Mouse (Mus musculus) splenic B cell, adult 2 months (primary cell): ENCODE results near the gene AC161166.1.
A peak's percentile ranks its signal among the peaks of the same experiment; 100 is the strongest.
"Not testable (repeated sequence)": the region's sequence is repeated elsewhere in the genome, so short reads cannot be mapped to it uniquely, and the experiment has no call there.

Experiments used
- DNase-seq: peaks from one replicate; pipeline ENCODE4 v3.0.0-alpha.2; 2011; ENCODE audit warnings: low read depth, low spot score
- H3K27me3 ChIP-seq: 2 replicates; pipeline ENCODE4 v1.6.1; 2012; ENCODE audit warnings: mild to moderate bottlenecking, low read length, moderate library complexity, mixed read lengths; ENCODE audit not compliant: control insufficient read depth, poor library complexity, insufficient read depth, severe bottlenecking
- H3K36me3 ChIP-seq: 2 replicates; pipeline ENCODE4 v1.6.1; 2012; ENCODE audit warnings: mild to moderate bottlenecking, low read length, moderate library complexity, mixed read lengths; ENCODE audit not compliant: control insufficient read depth, poor library complexity, insufficient read depth, severe bottlenecking

AC161166.1 gene

DNA sequence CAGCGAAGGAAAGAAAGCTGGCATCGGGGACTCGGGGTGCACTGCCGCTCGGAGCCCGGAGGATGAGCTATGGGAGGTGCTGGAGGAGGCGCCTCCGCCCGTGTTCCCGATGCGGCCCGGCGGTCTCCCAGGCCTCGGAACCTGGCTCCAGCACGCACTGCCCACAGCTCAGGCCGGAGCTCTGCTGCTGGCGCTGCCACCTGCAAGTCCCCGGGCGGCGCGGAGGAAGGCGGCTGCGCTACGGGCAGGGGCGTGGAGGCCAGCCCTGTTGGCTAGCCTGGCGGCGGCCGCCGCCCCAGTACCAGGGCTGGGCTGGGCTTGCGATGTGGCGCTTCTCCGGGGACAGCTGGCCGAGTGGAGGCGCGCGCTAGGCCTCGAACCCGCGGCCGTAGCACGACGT, 21.6 kb upstream of the AC161166.1 start:
- Histone ChIP-seq H3K36me3 (peaks cover 9% of the 10 kb centered on the region; the same call in 1 of the 2 replicates), H3K27me3 (no peaks in the 10 kb centered on the region)
- DNase-seq = no peak

DNA sequence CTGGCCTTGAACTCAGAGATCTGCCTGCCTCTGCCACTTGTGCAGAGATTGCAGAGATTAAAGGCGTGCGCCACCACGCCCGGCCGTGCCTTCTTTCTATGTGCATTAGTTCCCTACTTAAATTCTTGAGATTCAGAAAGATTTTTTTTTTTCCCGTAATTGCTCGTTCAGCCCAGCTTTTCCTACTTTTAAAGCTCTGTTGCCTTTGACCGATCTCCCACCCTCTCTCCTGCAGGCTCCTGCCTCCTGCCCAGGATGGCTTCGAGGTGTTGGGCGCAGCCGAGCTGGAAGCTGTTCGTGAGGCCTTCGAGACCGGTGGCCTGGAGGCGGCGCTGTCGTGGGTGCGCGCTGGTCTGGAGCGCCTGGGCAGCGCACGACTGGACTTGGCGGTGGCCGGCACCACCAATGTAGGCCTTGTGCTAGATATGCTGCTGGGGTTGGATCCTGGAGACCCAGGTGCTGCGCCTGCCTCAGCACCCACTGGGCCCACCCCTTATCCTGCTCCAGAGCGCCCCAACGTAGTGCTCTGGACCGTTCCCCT, 20.8 kb upstream of the AC161166.1 start:
- DNase-seq = no peak
- Histone ChIP-seq H3K27me3 (no peaks in the 10 kb centered on the region), H3K36me3 (peaks cover 9% of the 10 kb centered on the region; the same call in 1 of the 2 replicates)

- peak; percentile 81 for DNase-seq
- H3K27me3 ChIP-seq = no peaks in the 10 kb centered on the region
- H3K36me3 ChIP-seq = peaks cover 9% of the 10 kb centered on the region; the same call in 1 of the 2 replicates
Measured at GRCm38 (mm10) chr7:24531211-24531971, 19.1 kb upstream of the AC161166.1 start.

DNA sequence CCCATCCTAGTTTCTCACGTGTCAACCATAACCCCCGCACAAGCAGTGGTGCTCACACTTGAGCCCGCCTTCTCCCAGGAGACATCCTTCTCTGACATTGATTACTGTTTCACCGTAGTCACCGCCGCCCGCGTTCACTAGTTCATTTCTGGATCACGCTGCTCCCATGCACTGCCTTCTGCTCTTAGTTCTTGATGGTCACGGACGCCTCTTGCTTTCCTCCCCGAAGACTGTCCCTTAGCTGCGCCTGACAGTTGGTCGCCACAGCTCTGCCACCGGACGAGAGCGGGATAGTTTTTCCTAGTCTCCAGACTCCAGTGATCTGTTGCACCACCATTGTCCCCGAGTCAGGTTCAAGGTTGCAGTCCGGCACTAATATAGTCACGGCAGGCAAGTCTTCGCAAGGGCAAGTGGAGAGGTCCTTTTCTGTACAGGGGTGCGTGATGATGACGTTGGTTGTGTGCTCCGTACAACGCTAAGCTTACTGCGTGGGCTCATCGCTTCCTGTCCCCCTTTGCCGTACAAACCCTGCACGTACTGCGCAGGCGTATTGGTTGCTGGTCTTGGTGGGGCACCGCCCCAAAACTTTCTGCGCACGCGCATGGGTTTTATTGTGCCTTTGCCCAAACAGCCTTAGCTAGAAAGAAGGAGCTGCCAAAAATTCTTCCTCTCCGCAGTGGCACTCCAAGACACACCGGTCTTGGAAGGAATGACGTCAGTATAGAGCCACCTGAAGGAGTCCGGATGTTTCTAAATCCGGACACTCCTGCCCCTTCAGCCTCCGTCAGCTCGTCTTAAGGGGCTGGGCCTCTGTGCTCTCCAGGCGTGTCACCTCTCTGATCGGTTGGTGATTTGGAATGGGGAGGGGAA, 18.0 kb upstream of the AC161166.1 start, which contains the start of gene Irgq:
Gene Irgq, plus strand, starts transcription at position 628 of the 870 bp plus-strand sequence.
- Histone ChIP-seq H3K36me3 (peaks cover 9% of the 10 kb centered on the region; the same call in 1 of the 2 replicates), H3K27me3 (no peaks in the 10 kb centered on the region)
- DNase-seq = peak; percentile 100

- Histone ChIP-seq H3K27me3 (no peaks in the 10 kb centered on the region), H3K36me3 (peaks cover 6% of the 10 kb centered on the region; the same call in 1 of the 2 replicates)
- DNase-seq = no peak
Measured at GRCm38 (mm10) chr7:24529580-24529979, 17.3 kb upstream of the AC161166.1 start.

DNA sequence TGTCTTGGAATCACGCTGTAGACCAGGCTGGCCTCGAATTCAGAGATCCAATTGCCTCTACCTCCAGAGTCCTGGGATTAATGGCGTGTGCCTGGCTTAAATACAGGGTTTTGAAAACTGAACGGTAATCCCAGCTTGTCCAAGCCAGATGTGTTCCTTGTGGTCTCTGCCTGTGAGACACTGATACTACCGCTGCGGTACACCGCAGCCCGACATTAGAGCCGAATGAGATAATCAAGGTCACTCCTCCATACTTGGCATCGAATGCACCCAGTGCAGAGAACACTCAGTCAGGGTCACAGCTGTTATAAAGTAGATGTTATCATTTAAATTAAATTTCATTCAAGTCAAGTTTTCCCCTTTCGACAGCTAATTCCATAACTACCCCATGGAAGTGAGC, 16.6 kb upstream of the AC161166.1 start:
- peaks cover 3% of the 10 kb centered on the region; the same call in 1 of the 2 replicates for H3K36me3 ChIP-seq
- H3K27me3 ChIP-seq = no peaks in the 10 kb centered on the region
- no peak for DNase-seq

- Histone ChIP-seq H3K27me3 (no peaks in the 10 kb centered on the region), H3K36me3 (no peaks in the 10 kb centered on the region)
- no peak for DNase-seq
Measured at GRCm38 (mm10) chr7:24525686-24526420, 13.6 kb upstream of the AC161166.1 start.

DNA sequence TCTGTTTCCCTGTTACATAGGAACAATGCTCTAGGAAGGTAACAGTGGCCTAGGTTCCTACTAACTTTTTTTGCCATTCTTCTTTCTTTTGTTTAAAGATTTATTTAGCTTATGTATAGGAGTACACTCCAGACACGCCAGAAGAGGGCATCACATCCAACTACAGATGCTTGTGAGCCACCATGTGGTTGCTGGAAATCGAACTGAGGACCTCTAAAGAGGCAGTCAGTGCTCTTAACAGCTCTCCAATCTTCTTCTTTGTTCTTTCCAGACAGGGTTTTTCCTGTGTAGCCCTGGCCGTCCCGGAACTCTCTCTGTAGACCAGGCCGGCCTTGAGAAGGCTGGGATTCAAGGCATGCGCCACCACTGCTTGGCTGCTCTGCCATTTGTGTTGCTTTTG, 12.7 kb upstream of the AC161166.1 start:
- peak; percentile 36 for DNase-seq
- Histone ChIP-seq H3K27me3 (no peaks in the 10 kb centered on the region), H3K36me3 (no peaks in the 10 kb centered on the region)

GRCm38 (mm10) chr7:24523723-24524122, 11.5 kb upstream of the AC161166.1 start:
- no peaks in the 10 kb centered on the region for H3K36me3 ChIP-seq
- H3K27me3 ChIP-seq = no peaks in the 10 kb centered on the region
- no peak for DNase-seq

- DNase-seq = no peak
- Histone ChIP-seq H3K36me3 (no peaks in the 10 kb centered on the region), H3K27me3 (no peaks in the 10 kb centered on the region)
Measured at GRCm38 (mm10) chr7:24522805-24523204, 10.6 kb upstream of the AC161166.1 start.

DNA sequence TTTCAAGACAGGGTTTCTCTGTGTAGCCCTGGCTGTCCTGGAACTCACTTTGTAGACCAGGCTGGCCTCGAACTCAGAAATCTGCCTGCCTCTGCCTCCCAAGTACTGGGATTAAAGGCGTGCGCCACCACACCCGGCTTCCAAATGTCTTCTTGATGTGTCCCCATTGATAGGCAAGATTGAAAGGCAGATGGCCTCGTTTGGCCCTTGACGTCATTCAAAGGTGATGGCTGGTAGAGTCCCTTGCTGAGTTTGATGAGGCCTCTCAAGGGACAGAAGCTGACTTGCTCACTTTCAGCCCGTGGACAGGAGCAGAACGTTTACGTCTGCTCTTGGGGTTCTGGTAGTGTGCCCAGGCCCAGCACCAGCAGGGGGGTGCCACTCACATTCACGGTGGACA, 7.8 kb upstream of the AC161166.1 start:
- not testable (repeated sequence) for H3K36me3 ChIP-seq, DNase-seq, H3K27me3 ChIP-seq

DNA sequence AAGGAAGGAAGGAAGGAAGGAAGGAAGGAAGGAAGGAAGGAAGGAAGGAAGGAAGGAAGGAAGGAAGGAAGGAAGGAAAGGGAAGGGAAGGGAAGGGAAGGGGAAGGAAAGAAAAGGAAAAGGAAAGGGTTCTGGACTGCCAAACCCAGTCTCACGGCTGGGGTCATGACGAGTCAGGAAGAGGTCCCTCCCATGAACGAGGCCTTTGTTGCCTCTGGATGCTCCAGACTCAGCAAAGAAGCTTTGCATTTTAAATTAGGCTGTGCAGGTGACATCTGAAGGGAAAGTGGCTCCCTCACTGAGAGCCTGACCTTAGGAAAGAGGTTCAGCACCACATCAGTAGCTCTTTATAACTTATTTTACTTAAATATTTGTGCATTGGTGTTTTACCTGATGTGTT, 6.9 kb upstream of the AC161166.1 start:
- H3K36me3 ChIP-seq = no peaks in the 10 kb centered on the region
- DNase-seq = no peak
- no peaks in the 10 kb centered on the region for H3K27me3 ChIP-seq

GRCm38 (mm10) chr7:24517654-24518053, 5.4 kb upstream of the AC161166.1 start:
- H3K36me3 ChIP-seq = no peaks in the 10 kb centered on the region
- H3K27me3 ChIP-seq = no peaks in the 10 kb centered on the region
- DNase-seq = no peak

GRCm38 (mm10) chr7:24517077-24517476, 4.8 kb upstream of the AC161166.1 start:
- H3K36me3 ChIP-seq = no peaks in the 10 kb centered on the region
- no peak for DNase-seq
- H3K27me3 ChIP-seq = no peaks in the 10 kb centered on the region
